Mouse (Mus musculus) liver, embryonic 12.5 days (tissue): ENCODE results near the gene Wdr46. TPM values are rescaled to one million over a fixed set of nuclear protein-coding genes. Genes with fewer than 3 reads are reported as not detected.
"Not testable (repeated sequence)": the region's sequence is repeated elsewhere in the genome, so short reads cannot be mapped to it uniquely, and the experiment has no call there.

Source experiments
- ATAC-seq: fragments of 200-750 bp; cut with Nextera tagmentation; 2 replicates; pipeline ENCODE4 v1.8.0; 2017; ENCODE audit warnings: moderate number of reproducible peaks, mild to moderate bottlenecking, moderate library complexity
- H3K27ac ChIP-seq: fragments of 300-500 bp; sonication (generic); 2 replicates; pipeline ENCODE4 v1.5.1; 2016; ENCODE audit warnings: mild to moderate bottlenecking
- H3K27me3 ChIP-seq: fragments of 300-500 bp; sonication (generic); replicated peaks from 2 replicates; pipeline ENCODE4 v1.6.1; 2016; ENCODE audit warnings: mild to moderate bottlenecking, moderate library complexity
- H3K36me3 ChIP-seq: fragments of 300-500 bp; sonication (generic); 2 replicates; pipeline ENCODE4 v1.6.1; 2016; ENCODE audit warnings: mild to moderate bottlenecking, moderate library complexity
- H3K4me1 ChIP-seq: fragments of 300-500 bp; sonication (generic); 2 replicates; pipeline ENCODE4 v1.6.1; 2016
- H3K4me2 ChIP-seq: fragments of 300-500 bp; sonication (generic); 2 replicates; pipeline ENCODE4 v1.6.1; 2016; ENCODE audit warnings: mild to moderate bottlenecking, moderate library complexity
- H3K4me3 ChIP-seq: fragments of 300-500 bp; sonication (generic); 2 replicates; pipeline ENCODE4 v1.5.1; 2016; ENCODE audit warnings: mild to moderate bottlenecking, moderate library complexity
- H3K9ac ChIP-seq: fragments of 300-500 bp; sonication (generic); 2 replicates; pipeline ENCODE4 v1.6.1; 2016; ENCODE audit warnings: mild to moderate bottlenecking, moderate library complexity
- H3K9me3 ChIP-seq: fragments of 300-500 bp; sonication (generic); replicated peaks from 2 replicates; pipeline ENCODE4 v1.6.1; 2016; ENCODE audit warnings: mild to moderate bottlenecking, moderate library complexity
- WGBS: fragments of 180-500 bp; shearing (Covaris S2); methylation state at CpG from one replicate; pipeline ENCODE4 v1.1.7; 2016; ENCODE audit not compliant: insufficient replicate concordance; 5-methylcytosine and 5-hydroxymethylcytosine counted together
- polyA plus RNA-seq: library from polyadenylated mRNA; unstranded; fragments of >200 nt; fragmentation: Nextera tagmentation; extraction: Ambion mirVana; gene quantifications from 2 replicates; pipeline ENCODE4 v1.2.1, GENCODE M21; 2016

The Wdr46 gene
- polyA plus RNA-seq, 1 experiment from 2014 or later: 52.7 TPM

- no peaks in the 10 kb centered on the region for H3K36me3 ChIP-seq
- ATAC-seq: no peak
- no peaks in the 10 kb centered on the region for H3K9me3 ChIP-seq
- no peaks in the 10 kb centered on the region for H3K27me3 ChIP-seq
- peaks cover 82% of the 10 kb centered on the region for H3K4me1 ChIP-seq
- H3K27ac ChIP-seq: peak overlapping the region; percentile 70
- H3K4me2 ChIP-seq: peak overlapping the region; percentile 37
- WGBS: 19% methylated on average over 7 of the region's 7 CpGs
- no peak overlapping the region for H3K4me3 ChIP-seq
- H3K9ac ChIP-seq: no peak overlapping the region; the same call in 1 of the 2 replicates
Measured at GRCm38 (mm10) chr17:33902491-33902890, 38.0 kb upstream of the Wdr46 start.

GRCm38 (mm10) chr17:33903911-33904651 lies 36.4 kb upstream of the Wdr46 start:
- H3K9ac ChIP-seq, H3K27me3 ChIP-seq, ATAC-seq, H3K4me2 ChIP-seq, H3K4me3 ChIP-seq, H3K36me3 ChIP-seq, H3K9me3 ChIP-seq: not testable (repeated sequence)
- Histone ChIP-seq H3K4me1 (peaks cover 79% of the 10 kb centered on the region), H3K27ac (peak overlapping the region; percentile 70)
- WGBS: 61% methylated on average over 6 of the region's 6 CpGs

GRCm38 (mm10) chr17:33904835-33905234 lies 35.6 kb upstream of the Wdr46 start, which contains the start of gene Platr17:
Gene Platr17, plus strand, starts transcription at chr17:33905135.
- not testable (repeated sequence) for H3K4me3 ChIP-seq, H3K36me3 ChIP-seq, H3K9ac ChIP-seq, H3K27me3 ChIP-seq, ATAC-seq, H3K9me3 ChIP-seq
- Histone ChIP-seq H3K4me1 (peaks cover 72% of the 10 kb centered on the region), H3K4me2 (peak within 1 kb of the TSS; percentile 20; the same call in 1 of the 2 replicates), H3K27ac (peak within 1 kb of the TSS; percentile 70)
- 29% methylated on average over 4 of the region's 4 CpGs for WGBS

GRCm38 (mm10) chr17:33908331-33909076 lies 32.0 kb upstream of the Wdr46 start:
- ATAC-seq: peak; percentile 58
- peak overlapping the region; percentile 90 for H3K9ac ChIP-seq
- no peaks in the 10 kb centered on the region for H3K27me3 ChIP-seq
- H3K4me2 ChIP-seq: peak overlapping the region; percentile 98
- peaks cover 32% of the 10 kb centered on the region for H3K36me3 ChIP-seq
- no peaks in the 10 kb centered on the region for H3K9me3 ChIP-seq
- WGBS: 1% methylated on average over 44 of the region's 44 CpGs
- peaks cover 56% of the 10 kb centered on the region for H3K4me1 ChIP-seq
- peak overlapping the region; percentile 91 for H3K27ac ChIP-seq
- peak overlapping the region; percentile 80 for H3K4me3 ChIP-seq

GRCm38 (mm10) chr17:33909077-33909868 lies 31.2 kb upstream of the Wdr46 start, which contains the start of gene Daxx:
Gene Daxx, plus strand, starts transcription at chr17:33909414.
- Histone ChIP-seq H3K4me1 (peaks cover 55% of the 10 kb centered on the region), H3K4me2 (peak within 1 kb of the TSS; percentile 98), H3K36me3 (peaks cover 39% of the 10 kb centered on the region), H3K27me3 (no peaks in the 10 kb centered on the region), H3K9me3 (no peaks in the 10 kb centered on the region), H3K27ac (peak within 1 kb of the TSS; percentile 91), H3K9ac (peak within 1 kb of the TSS; percentile 90), H3K4me3 (peak within 1 kb of the TSS; percentile 80)
- under 1% methylated on average over 68 of the region's 68 CpGs for WGBS
- peak; percentile 93 for ATAC-seq

- peaks cover 45% of the 10 kb centered on the region for H3K36me3 ChIP-seq
- peak overlapping the region; percentile 80 for H3K4me3 ChIP-seq
- peak overlapping the region; percentile 90 for H3K9ac ChIP-seq
- peaks cover 56% of the 10 kb centered on the region for H3K4me1 ChIP-seq
- H3K9me3 ChIP-seq: no peaks in the 10 kb centered on the region
- no peaks in the 10 kb centered on the region for H3K27me3 ChIP-seq
- WGBS: under 1% methylated on average over 14 of the region's 14 CpGs
- ATAC-seq: no peak
- H3K4me2 ChIP-seq: peak overlapping the region; percentile 98
- peak overlapping the region; percentile 91 for H3K27ac ChIP-seq
Measured at GRCm38 (mm10) chr17:33909869-33910250, 30.6 kb upstream of the Wdr46 start.

- H3K27me3 ChIP-seq: no peaks in the 10 kb centered on the region
- no peak for ATAC-seq
- WGBS: 44% methylated on average over 11 of the region's 11 CpGs
- H3K4me3 ChIP-seq: peak overlapping the region; percentile 80
- peaks cover 59% of the 10 kb centered on the region for H3K4me1 ChIP-seq
- peak overlapping the region; percentile 91 for H3K27ac ChIP-seq
- H3K36me3 ChIP-seq: peaks cover 49% of the 10 kb centered on the region
- peak overlapping the region; percentile 90 for H3K9ac ChIP-seq
- H3K9me3 ChIP-seq: no peaks in the 10 kb centered on the region
- peak overlapping the region; percentile 98 for H3K4me2 ChIP-seq
Measured at GRCm38 (mm10) chr17:33910346-33911051, 30.0 kb upstream of the Wdr46 start.

- 85% methylated on average over 31 of the region's 31 CpGs for WGBS
- H3K27ac ChIP-seq: no peak overlapping the region; the same call in 1 of the 2 replicates
- H3K9ac ChIP-seq: no peak overlapping the region
- H3K9me3 ChIP-seq: no peaks in the 10 kb centered on the region
- no peaks in the 10 kb centered on the region for H3K27me3 ChIP-seq
- ATAC-seq: no peak
- no peak overlapping the region for H3K4me2 ChIP-seq
- H3K4me1 ChIP-seq: peaks cover 59% of the 10 kb centered on the region
- H3K36me3 ChIP-seq: peaks cover 49% of the 10 kb centered on the region
- H3K4me3 ChIP-seq: no peak overlapping the region
Measured at GRCm38 (mm10) chr17:33911052-33911812, 29.2 kb upstream of the Wdr46 start.

- WGBS: 92% methylated on average over 28 of the region's 28 CpGs
- Histone ChIP-seq H3K4me3 (no peak overlapping the region), H3K27me3 (no peaks in the 10 kb centered on the region), H3K9ac (no peak overlapping the region), H3K4me1 (peaks cover 65% of the 10 kb centered on the region), H3K36me3 (peaks cover 51% of the 10 kb centered on the region), H3K27ac (no peak overlapping the region), H3K4me2 (no peak overlapping the region), H3K9me3 (peaks cover 2% of the 10 kb centered on the region; the same call in 1 of the 2 replicates)
- no peak for ATAC-seq
Measured at GRCm38 (mm10) chr17:33911813-33912414, 28.5 kb upstream of the Wdr46 start.

- WGBS: 85% methylated on average over 10 of the region's 10 CpGs
- no peak for ATAC-seq
Measured at GRCm38 (mm10) chr17:33913264-33913663, 27.2 kb upstream of the Wdr46 start.

More at GRCm38 (mm10) chr17:33913264-33913663, 27.2 kb upstream of the Wdr46 start:
- Histone ChIP-seq H3K36me3 (peaks cover 65% of the 10 kb centered on the region), H3K9me3 (peaks cover 16% of the 10 kb centered on the region), H3K4me2 (no peak overlapping the region), H3K9ac (no peak overlapping the region), H3K27me3 (no peaks in the 10 kb centered on the region), H3K27ac (peak overlapping the region; percentile 7; the same call in 1 of the 2 replicates), H3K4me3 (no peak overlapping the region), H3K4me1 (peaks cover 66% of the 10 kb centered on the region)
